Mouse (Mus musculus) G1E (cell line): ENCODE measurements around the gene Ahsa2.

Source experiments
- CTCF ChIP-seq: IDR thresholded peaks from 2 replicates; pipeline ENCODE4 v1.5.1; 2012; ENCODE audit warnings: low read depth, low read length, inconsistent platforms, mixed read lengths
- GATA1 ChIP-seq: IDR thresholded peaks from 2 replicates; pipeline ENCODE4 v1.6.1; 2012; ENCODE audit warnings: borderline replicate concordance, low read length, inconsistent platforms, mixed read lengths
- GATA2 ChIP-seq: IDR thresholded peaks from 2 replicates; pipeline ENCODE4 v1.6.1; 2012; ENCODE audit warnings: low read depth, low read length, inconsistent platforms, borderline replicate concordance
- POLR2AphosphoS5 ChIP-seq: IDR thresholded peaks from 2 replicates; pipeline ENCODE4 v1.6.1; 2012; ENCODE audit warnings: low read depth, low read length, inconsistent platforms; ENCODE audit not compliant: insufficient replicate concordance
- TAL1 ChIP-seq: conservative IDR thresholded peaks from 2 replicates; pipeline ENCODE4 v1.6.1; 2012; ENCODE audit warnings: low read depth, low read length, inconsistent platforms, mixed read lengths

DNA sequence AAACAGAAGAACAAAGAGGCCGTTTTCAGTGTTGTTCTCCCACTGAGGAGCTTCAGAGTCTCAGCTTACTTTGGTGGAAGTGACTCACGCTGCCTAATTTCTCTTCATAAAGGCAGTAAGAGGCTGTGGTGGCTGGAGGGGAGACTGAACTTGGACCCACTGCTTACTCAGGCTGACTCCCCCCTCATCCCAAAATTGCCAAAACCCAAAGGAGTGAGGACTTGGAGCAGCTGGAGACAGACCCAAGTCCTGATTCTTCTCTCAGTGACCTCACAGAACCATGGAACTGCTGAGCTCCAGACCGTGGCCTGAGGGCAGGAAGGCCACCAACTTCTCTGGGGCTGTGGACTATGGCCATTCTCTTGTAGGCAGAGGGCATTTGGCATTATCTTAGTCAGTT is 21.2 kb upstream of the Ahsa2 start:
- no peak for TF ChIP-seq CTCF
- TF ChIP-seq POLR2AphosphoS5, result no peak
- no peak for TF ChIP-seq GATA1
- TF ChIP-seq TAL1, result no peak
- TF ChIP-seq GATA2, result no peak
